Mouse (Mus musculus) gastrocnemius, postnatal 25 days (tissue): ENCODE results near the gene Myh2. TPM values are rescaled to one million over a fixed set of nuclear protein-coding genes. Genes with fewer than 3 reads are reported as not detected.

Experiments used
- DNase-seq: peaks from one replicate; pipeline ENCODE4 v3.0.0; 2022
- long read RNA-seq, 2 experiments: library from polyadenylated mRNA; stranded (forward); transcript quantifications; one replicate each; pipeline ENCODE4 v2.0.0; 2021
- total RNA-seq, 2 experiments: library from RNA; stranded (reverse); gene quantifications; 1 replicate in 1 of 2; 2 replicates in 1 of 2; pipeline ENCODE4 v1.2.3; 2021

Gene Myh2
- 1,000 to 10,000 TPM; 1,544 to 1,819 TPM for total RNA-seq
- long read RNA-seq, experiment 1, full-length matches to known transcripts, result 55 of 423 reads
- long read RNA-seq, experiment 1, partial matches to known transcripts, result 356 of 423 reads
- long read RNA-seq, experiment 1, other reads (novel, unspliced or antisense), result 12 of 423 reads
- long read RNA-seq, experiment 2, full-length matches to known transcripts, result 228 of 936 reads
- long read RNA-seq, experiment 2, partial matches to known transcripts, result 673 of 936 reads
- long read RNA-seq, experiment 2, other reads (novel, unspliced or antisense), result 35 of 936 reads

DNA sequence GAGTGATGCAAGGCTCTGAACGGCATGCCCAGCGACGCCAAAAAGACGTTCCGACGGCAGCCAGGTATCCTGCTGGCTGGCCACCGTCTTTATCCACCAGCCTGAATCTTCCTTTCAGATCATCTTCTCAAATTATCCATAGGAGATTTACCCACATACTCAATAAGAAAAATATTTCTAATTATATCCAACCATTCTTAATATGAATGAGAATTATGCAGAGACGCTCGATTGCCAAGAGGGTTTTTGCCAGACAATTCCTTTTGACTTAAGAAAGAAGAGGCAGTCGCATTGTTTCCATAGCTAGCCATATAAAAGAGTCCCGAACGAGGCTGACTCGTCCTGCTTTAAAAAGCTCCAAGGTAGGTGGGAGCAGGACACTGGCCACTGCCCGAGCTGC is at the start of gene Myh2:
TSS of gene Myh2 (plus strand) at position 301 of the 400 bp plus-strand sequence.
- DNase-seq, result no peak

DNA sequence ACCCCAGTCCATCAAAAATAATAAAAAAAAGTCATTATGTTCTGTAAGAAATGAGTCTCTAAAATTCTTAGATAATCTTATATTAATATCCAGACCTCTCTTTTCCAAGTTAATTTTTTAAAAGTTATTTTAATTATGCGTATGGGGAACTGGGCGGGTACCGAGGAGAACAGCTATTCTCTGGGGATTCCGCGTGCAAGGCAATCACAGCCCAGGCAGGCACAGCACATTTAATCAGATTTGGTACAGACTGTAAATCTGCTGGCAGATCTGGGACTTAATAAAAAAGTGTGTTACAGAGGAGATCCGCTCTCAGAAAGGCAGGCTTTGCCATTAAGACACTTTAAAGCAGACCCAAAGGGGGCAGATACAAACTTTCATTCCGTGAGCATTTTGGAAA is 45.9 kb upstream of the Myh2 start:
- DNase-seq, result no peak

GRCm38 (mm10) chr11:67125361-67125760 is 45.5 kb upstream of the Myh2 start:
- peak; percentile 80 for DNase-seq

GRCm38 (mm10) chr11:67133526-67133925 is 37.3 kb upstream of the Myh2 start:
- DNase-seq, result no peak

DNA sequence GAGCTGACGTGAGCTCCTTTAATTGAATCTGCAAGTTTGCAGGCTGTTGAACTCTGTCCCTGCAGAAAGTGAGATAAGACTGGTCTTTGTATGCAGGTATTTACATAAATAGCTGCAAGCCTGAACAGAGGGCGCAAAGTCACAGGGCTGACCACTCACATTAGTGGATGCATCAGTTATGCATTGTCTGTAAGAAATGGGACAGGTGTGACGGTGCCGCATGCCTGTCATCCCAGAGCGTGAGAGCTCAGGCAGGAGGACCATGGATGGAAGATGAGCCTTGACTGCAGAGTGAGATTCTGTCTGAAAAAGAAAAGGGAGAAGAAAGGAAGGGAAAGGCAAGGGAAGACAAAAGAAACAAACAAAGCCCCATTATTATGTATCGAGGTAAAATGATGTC is 36.2 kb upstream of the Myh2 start:
- DNase-seq, result no peak

DNA sequence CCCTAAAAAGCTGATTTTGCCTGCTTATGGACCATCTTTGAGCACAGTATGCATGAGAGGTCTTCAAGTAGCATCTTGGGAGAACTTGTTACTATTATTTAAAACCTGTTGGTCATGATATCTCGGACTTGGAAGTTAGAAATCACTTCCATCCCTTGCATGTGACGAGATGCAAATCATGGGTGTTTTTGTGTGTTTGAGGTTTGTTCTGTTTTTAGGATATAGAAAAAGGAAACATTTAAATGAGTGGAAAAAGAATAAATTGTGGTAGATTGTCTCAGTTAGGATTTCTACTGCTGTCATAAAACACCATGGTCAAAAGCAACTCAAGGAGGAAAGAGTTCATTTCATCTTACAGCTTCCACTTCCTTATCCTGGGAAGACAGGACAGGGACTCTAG is 35.3 kb upstream of the Myh2 start:
- DNase-seq, result no peak

DNA sequence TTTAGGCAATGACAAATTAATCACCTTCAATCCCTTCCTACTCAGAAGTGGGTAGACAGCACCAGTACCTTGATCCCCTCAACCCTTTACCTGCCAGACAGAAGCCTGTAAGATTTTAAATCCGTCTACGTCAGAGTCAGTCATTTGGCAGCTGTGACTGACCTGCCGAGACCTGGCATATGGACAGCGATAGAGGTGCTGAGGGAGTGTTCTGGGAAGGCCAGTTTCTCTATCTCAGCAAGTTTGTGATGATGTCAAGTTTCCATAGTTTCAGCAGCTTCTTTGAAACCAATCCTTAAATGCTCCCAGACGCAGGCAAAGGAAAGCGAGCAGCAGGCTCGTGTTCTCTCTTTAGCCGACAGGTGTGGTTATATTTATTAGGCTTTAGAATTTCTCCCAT is 31.3 kb upstream of the Myh2 start:
- DNase-seq, result peak; percentile 49

- no peak for DNase-seq
Observed at GRCm38 (mm10) chr11:67140175-67140574, 30.7 kb upstream of the Myh2 start.

DNA sequence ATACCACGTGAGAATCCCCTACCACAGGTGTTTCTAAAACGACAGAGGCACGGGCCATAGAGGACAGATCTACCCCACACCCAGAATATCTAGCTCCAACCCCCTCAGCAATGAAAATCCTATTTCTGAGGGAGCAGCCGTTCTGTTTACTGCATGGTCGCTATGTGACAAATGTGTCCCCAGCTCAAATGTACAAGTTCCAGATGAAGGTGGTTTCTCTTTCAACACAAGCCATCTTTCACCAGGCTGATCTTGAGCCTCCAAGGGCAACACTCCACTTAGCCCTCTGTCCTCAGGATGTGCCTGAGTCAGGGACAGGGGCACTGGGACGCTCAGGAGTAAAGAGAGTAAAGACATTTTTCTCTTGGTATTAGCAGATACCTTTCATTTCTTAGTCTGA is 29.8 kb upstream of the Myh2 start:
- peak; percentile 37 for DNase-seq

DNA sequence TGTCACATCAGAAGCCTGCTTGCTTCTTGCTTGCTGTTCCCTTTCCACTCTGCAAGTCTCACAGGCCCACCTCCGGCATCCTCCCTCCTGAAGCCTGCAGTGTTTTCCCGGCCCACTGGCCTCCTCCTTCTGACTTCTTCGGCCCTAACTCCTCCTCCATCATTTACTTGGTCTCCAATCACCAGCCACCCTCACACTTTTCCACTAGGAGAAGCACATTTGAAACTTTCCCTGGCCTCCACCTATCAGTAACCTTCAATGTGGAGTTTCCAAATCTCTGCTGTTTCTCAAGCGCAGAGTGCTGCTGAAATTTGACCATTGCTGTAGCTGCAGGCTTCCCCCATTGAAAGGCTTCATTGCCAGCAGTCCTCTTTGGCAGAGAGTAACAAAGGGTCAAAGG is 28.8 kb upstream of the Myh2 start:
- DNase-seq, result peak; percentile 23

DNA sequence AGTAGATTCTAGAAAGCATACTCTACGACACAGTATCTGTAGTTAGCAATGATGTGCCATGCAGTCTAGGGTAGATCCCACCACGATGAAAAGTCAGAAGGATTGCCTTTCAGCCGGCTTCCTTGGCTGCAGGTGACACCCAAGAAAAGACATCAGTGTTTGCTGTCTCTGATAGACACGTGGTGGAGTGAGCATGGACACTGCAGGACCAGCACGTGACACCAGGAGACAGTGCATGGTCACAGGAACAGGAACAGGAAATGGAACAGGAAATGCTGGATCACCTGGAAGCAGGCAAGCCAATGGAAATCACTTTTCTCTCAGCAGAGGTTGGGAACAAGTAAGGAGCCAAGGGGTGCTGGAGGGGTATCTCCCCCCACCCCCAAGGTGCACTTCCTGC is 27.8 kb upstream of the Myh2 start:
- DNase-seq, result no peak

GRCm38 (mm10) chr11:67143863-67144498 is 26.8 kb upstream of the Myh2 start:
- no peak for DNase-seq

DNA sequence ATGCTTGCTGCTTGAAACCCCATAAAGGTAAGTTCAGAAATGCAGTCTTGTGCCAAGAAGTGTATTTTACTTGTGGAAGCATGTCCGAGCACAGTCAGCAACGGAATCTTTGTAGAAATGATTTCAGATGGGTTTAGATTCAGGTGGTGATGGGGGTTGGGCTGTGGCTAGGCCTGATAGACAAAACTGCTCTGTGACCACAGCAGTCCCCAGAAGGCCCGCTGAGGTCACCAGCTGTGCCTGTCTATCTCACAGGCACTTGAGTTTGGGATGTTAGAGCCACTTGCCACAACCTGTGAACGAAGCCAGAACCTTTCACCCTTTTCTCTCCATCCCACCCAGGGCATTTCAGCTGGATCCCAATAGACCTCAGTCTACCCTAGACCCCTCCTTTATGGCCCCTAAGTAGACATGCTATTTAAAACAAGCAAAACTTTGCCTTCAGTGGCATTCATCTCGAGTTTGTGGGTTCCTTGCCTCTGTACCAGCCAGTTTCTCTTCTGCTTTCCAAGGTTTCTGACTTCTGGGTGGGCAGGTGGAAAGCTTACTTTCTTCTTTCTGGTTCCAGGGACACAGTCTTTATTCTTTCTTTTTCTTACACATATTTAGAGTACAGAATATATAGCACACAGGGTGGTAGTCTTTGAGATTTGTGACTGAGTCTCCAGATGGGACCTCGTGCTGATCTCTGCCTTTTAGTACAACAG is 26.1 kb upstream of the Myh2 start:
- DNase-seq, result peak; percentile 61

GRCm38 (mm10) chr11:67145482-67146408 is 25.1 kb upstream of the Myh2 start:
- no peak for DNase-seq

GRCm38 (mm10) chr11:67146409-67147282 is 24.2 kb upstream of the Myh2 start:
- no peak for DNase-seq

DNA sequence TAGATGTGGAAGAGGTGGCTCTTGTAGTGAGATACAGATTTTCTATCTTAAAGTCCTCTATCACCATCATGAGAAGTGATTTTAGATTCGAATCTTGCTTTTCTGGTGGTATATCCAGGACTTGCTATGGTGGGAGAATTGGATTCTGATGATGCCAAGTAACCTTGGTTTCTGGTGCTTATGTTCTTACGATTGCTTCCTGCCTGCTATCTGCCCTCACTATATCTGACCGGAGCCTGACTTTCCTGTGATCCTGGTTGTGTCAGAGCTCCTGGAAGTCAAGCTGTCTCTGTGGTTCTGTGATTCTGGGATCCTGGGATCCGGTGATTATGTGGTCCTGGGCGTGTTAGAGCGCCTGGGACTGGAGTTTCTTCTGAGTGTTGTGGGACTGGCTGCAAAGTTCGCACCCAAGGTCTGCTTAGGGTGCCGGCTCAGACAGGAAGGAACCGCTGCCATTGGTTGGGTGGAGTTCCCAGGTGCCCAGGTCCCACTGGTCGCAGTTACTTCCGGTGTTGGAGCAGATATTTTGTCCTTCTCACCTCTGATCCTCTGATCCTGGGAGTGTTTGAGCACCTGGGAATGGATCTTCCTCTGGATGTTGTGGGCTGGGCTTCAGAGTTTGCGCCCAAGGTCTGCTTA is 23.4 kb upstream of the Myh2 start:
- DNase-seq, result no peak

- DNase-seq, result no peak
Observed at GRCm38 (mm10) chr11:67148286-67149012, 22.4 kb upstream of the Myh2 start.

- no peak for DNase-seq
Observed at GRCm38 (mm10) chr11:67150237-67150636, 20.6 kb upstream of the Myh2 start.

DNA sequence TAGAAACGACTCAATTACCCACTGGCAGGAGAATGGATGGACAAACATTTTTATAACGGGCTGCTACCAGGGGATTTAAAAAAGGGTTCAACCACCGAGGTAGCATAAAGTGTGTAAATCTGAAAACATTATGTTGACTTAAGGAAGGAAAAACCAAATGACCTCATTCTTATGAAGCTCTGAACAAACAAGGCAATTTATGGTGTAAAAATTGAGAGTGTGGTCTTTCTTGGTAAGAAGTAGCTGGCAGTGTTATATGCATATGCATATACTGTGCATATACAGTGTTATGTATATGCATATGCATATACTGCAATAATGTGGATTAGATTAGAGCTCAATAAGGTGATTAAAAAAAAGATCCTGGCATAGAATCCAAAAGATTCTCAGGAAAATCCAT is 19.7 kb upstream of the Myh2 start:
- DNase-seq, result no peak
